Mouse (Mus musculus) midbrain, embryonic 14.5 days (tissue): ENCODE results near the gene Rxra. TPM values are rescaled to one million over a fixed set of nuclear protein-coding genes. Genes with fewer than 3 reads are reported as not detected.

Source experiments
- ATAC-seq: fragments of 200-750 bp; cut with Nextera tagmentation; 2 replicates; pipeline ENCODE4 v1.8.0; 2017; ENCODE audit warnings: moderate number of reproducible peaks, moderate library complexity; ENCODE audit not compliant: low FRiP score, low TSS enrichment
- DNase-seq: peaks from one replicate; pipeline ENCODE4 v3.0.0-alpha.2; 2015
- H3K27ac ChIP-seq: fragments of 300-500 bp; sonication (generic); replicated peaks from 2 replicates; pipeline ENCODE4 v1.5.1; 2014; ENCODE audit warnings: mild to moderate bottlenecking, low read depth, low read length, moderate library complexity
- H3K27me3 ChIP-seq: fragments of 300-500 bp; sonication (generic); 2 replicates; pipeline ENCODE4 v1.6.1; 2014; ENCODE audit warnings: low read length, control low read depth, mixed read lengths; ENCODE audit not compliant: control insufficient read depth, insufficient read depth
- H3K36me3 ChIP-seq: fragments of 300-500 bp; sonication (generic); 2 replicates; pipeline ENCODE4 v1.6.1; 2014; ENCODE audit warnings: low read length, control low read depth; ENCODE audit not compliant: control insufficient read depth, insufficient read depth
- H3K4me1 ChIP-seq: fragments of 300-500 bp; sonication (generic); 2 replicates; pipeline ENCODE4 v1.6.1; 2014; ENCODE audit warnings: mild to moderate bottlenecking, antibody characterized with exemption, low read length, control low read depth; ENCODE audit not compliant: control insufficient read depth, insufficient read depth
- H3K4me2 ChIP-seq: fragments of 300-500 bp; sonication (generic); 2 replicates; pipeline ENCODE4 v1.6.1; 2014; ENCODE audit warnings: mild to moderate bottlenecking, low read length, moderate library complexity
- H3K4me3 ChIP-seq: fragments of 300-500 bp; sonication (generic); replicated peaks from 2 replicates; pipeline ENCODE4 v1.5.1; 2014; ENCODE audit warnings: low read depth, low read length
- H3K9ac ChIP-seq: fragments of 300-500 bp; sonication (generic); replicated peaks from 2 replicates; pipeline ENCODE4 v1.6.1; 2014; ENCODE audit warnings: mild to moderate bottlenecking, low read length, moderate library complexity
- H3K9me3 ChIP-seq: fragments of 300-500 bp; sonication (generic); 2 replicates; pipeline ENCODE4 v1.6.1; 2016; ENCODE audit warnings: low read length, control low read depth, mixed read lengths; ENCODE audit not compliant: control insufficient read depth
- WGBS: fragments of 180-500 bp; shearing (Covaris S2); extraction: QIAGEN DNeasy Blood & Tissue Kit; methylation state at CpG from one replicate; pipeline ENCODE4 v1.1.7; 2014; 5-methylcytosine and 5-hydroxymethylcytosine counted together
- polyA plus RNA-seq: library from polyadenylated mRNA; unstranded; fragments of >200 nt; fragmentation: Nextera tagmentation; extraction: Ambion mirVana; gene quantifications from 2 replicates; pipeline ENCODE4 v1.2.1, GENCODE M21; 2014

The Rxra gene
- polyA plus RNA-seq, 1 experiment from 2014 or later, result 2.5 TPM

DNA sequence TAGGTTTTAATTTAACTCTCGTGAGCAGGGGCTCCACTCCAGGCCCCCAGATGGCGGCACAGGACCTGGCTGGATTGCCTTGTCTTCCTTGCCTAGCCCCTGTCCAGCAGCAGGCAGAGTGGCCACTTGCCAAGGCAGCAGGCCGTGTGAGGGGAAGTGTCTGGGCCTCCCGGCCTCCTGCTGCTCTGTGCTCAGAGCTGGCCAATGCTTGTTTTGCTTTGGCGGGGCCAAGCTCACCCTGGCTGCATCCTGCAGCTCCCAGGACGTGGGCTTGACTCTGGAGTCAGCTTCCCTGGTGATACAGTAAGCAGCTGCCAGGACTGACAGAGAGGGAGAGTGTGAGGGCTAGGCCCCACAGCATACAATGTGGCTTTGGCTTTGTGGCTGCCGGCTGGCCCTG is 23.3 kb downstream of the Rxra start:
- Histone ChIP-seq H3K9ac (no peak overlapping the region; the same call in 1 of the 2 replicates), H3K4me2 (peak overlapping the region; percentile 6; the same call in 1 of the 2 replicates), H3K27ac (peak overlapping the region; percentile 77), H3K4me3 (no peak overlapping the region), H3K36me3 (no peaks in the 10 kb centered on the region), H3K9me3 (no peaks in the 10 kb centered on the region), H3K4me1 (peaks cover 34% of the 10 kb centered on the region), H3K27me3 (no peaks in the 10 kb centered on the region)
- 6% methylated on average over 7 of the region's 7 CpGs for WGBS
- DNase-seq, result peak; percentile 72
- ATAC-seq, result peak; percentile 65; the same call in 1 of the 2 replicates

DNA sequence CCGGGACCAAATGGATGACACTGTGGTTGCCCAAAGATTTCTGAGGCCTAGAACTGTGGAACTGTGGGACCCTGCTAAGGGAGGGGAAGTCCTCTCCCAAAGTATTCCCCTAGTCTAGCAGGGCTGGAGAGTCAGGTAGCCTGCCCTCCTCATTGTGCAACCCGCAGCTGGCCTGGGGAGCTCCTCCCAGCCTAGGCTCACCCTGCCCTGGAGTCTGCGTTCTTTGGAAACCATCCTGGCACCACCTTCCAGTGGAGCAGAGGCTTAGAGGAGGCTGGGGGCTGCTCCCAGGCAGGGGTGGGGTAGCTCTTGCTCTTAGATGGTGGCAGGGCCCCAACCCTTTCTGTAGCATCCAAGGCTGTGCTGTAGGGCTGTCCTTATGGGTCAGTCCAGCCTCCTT is 26.0 kb downstream of the Rxra start:
- H3K4me2 ChIP-seq, result no peak overlapping the region
- no peaks in the 10 kb centered on the region for H3K9me3 ChIP-seq
- no peak overlapping the region for H3K4me3 ChIP-seq
- DNase-seq (no peak), ATAC-seq (no peak)
- 61% methylated on average over 3 of the region's 3 CpGs for WGBS
- H3K27ac ChIP-seq, result no peak overlapping the region
- H3K27me3 ChIP-seq, result no peaks in the 10 kb centered on the region
- no peak overlapping the region for H3K9ac ChIP-seq
- peaks cover 32% of the 10 kb centered on the region for H3K4me1 ChIP-seq
- no peaks in the 10 kb centered on the region for H3K36me3 ChIP-seq

DNA sequence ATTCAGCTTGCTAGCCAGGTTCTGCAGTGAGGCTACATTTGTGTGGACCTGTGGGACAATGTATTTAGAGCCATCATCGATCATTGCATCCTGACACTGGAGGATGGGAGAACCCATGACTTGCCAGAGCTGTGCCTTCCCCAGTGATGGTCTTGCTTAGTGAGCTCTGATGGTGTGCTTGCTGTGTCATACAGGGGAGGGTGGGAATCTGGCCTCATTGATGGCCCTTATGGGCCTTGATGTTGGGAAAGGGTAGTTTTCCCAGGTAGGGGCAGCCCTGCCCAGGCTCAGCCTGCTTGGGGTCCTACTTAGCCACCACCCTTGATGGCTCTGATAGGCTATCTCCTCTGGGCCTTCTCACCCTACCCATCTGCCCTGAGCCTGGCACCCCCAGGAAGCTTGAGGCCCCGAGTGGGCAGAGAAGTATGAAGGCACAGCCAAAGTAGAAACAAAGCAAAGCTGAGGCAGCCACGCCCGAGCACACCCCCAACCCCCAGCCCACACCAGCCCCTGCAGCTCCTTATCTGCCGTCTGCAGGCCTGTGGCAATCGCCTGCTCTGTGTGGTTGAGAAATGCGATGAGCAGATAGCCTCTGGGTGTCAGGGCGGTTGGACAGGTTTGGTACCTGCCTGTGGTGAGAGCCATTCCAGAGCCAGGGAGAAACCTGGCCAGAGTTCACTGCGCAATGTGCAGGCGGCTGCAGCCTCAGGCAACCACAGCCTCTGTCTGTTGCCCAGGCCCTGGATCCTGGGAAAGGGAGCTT is 26.8 kb downstream of the Rxra start:
- WGBS, result 76% methylated on average over 10 of the region's 10 CpGs
- no peaks in the 10 kb centered on the region for H3K27me3 ChIP-seq
- no peaks in the 10 kb centered on the region for H3K9me3 ChIP-seq
- no peak for ATAC-seq
- DNase-seq, result no peak
- no peak overlapping the region for H3K9ac ChIP-seq
- no peak overlapping the region for H3K4me3 ChIP-seq
- no peak overlapping the region for H3K27ac ChIP-seq
- H3K36me3 ChIP-seq, result no peaks in the 10 kb centered on the region
- H3K4me1 ChIP-seq, result peaks cover 29% of the 10 kb centered on the region
- H3K4me2 ChIP-seq, result no peak overlapping the region

DNA sequence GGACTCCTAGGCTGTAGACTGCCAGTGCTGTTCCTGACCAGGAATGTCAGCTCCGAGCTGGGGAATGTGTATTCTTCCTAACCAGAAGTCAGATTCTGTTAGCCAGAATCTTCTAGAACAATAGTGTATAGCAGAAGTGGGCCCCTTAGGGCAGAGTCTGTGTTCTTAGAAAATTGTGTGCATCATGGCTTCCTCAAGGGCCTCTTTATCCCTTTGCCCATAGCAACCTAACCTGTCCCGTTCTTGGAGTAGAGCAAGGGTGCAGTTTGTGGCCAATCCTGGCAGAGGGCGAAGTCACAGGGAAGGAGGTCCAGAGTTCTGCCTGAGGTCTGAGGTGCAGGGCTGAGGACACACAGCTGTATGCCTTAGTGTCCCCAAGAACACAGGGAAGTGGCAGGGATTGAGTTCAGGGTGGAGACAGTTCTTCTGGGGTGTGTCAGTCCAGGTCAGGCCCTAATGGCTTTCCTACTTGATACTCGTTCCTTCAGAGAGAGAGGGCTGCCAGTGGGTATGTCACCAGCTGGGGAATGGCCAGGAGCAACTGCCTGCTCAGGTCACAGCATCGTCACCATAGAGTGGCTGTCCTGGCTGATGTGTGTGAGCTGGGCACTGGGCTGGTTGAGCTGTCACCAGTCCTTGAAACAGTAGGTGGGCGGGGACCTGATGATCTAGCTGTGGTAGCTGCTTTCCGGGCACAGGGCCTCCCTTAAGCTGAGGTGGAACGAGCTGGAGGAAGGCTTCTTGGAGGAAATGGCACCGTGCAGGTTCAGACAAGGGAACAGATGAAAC is 27.8 kb downstream of the Rxra start:
- no peak for ATAC-seq
- DNase-seq, result no peak
- no peak overlapping the region for H3K9ac ChIP-seq
- no peak overlapping the region for H3K4me2 ChIP-seq
- peaks cover 19% of the 10 kb centered on the region for H3K4me1 ChIP-seq
- H3K27ac ChIP-seq, result no peak overlapping the region
- no peak overlapping the region for H3K4me3 ChIP-seq
- no peaks in the 10 kb centered on the region for H3K9me3 ChIP-seq
- WGBS, result 74% methylated on average over 9 of the region's 9 CpGs
- H3K27me3 ChIP-seq, result no peaks in the 10 kb centered on the region
- H3K36me3 ChIP-seq, result no peaks in the 10 kb centered on the region

DNA sequence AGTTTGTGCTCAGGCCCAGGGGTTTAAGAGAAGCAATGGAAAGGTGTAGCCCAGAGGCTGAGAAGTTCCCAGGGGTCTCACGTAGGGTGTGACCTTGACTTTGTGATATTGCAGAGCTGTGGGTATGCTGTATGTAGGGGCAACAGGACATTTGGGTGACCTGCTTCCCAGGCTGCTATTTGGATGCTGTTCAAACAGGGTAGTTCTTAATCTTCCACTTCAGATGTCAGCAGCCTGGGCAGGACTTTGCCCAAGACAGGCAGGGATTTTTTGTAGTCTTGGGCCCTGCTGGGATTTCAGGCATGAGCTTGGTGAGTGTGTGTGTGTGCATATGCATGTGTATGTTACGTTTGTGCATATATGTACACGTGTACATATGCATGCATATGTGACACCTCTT is 28.4 kb downstream of the Rxra start:
- Histone ChIP-seq H3K4me2 (no peak overlapping the region), H3K4me3 (no peak overlapping the region), H3K27me3 (no peaks in the 10 kb centered on the region), H3K27ac (no peak overlapping the region), H3K9me3 (no peaks in the 10 kb centered on the region), H3K4me1 (peaks cover 13% of the 10 kb centered on the region), H3K9ac (no peak overlapping the region), H3K36me3 (no peaks in the 10 kb centered on the region)
- DNase-seq (no peak), ATAC-seq (no peak)
- 94% methylated on average over 3 of the region's 3 CpGs for WGBS

DNA sequence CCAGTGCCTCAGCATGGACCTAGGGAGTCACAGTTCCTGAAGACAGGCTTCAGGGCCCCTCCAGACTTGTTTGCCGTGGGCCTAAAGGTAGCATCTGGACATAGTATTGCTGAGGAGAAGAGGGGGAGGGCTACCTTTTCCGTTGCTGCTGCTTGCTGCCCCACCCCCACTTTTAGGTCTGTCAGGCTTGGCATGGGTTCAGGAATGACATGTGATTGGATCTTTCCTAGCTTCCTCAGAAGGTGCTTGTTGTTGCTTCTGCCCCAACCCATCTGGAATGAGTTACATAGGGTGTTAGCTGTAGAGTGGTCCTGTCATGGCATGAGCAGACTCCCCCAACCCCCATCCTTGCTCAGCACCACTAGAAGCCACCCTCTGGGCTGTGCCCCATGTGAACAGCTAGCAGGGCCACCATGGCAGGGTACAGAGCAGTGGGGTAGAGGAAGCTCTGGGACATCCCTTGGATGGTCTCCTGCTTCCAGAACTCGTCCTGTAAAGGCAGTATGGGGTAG is 34.7 kb downstream of the Rxra start:
- 68% methylated on average over 3 of the region's 3 CpGs for WGBS
- no peak overlapping the region for H3K4me2 ChIP-seq
- H3K9ac ChIP-seq, result no peak overlapping the region
- H3K9me3 ChIP-seq, result no peaks in the 10 kb centered on the region
- no peak overlapping the region for H3K4me3 ChIP-seq
- no peak overlapping the region for H3K27ac ChIP-seq
- DNase-seq, result no peak
- ATAC-seq, result no peak
- H3K4me1 ChIP-seq, result 0 out of 2 replicates have a peak, but pooled peaks cover 8% of the 10 kb centered on the region
- no peaks in the 10 kb centered on the region for H3K36me3 ChIP-seq
- H3K27me3 ChIP-seq, result no peaks in the 10 kb centered on the region

DNA sequence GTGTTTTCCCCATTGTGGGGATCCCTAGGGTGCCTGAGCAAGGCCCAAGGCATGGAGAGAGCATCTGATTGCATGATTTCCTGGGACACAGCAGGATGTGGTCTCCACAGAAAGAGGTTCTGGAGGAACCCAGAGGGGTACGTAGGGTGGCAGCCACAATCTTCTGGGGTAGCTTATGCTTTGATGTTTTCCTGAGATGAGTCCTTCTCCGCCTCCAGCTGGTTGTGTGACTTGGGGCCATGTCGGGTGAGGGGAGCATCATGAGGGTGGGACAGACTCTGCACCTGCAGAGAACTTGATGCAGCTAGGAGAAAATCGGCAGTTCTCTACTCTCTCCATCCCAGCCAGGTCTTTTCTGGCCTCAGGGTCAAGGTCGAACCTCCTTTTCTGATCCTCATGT is 36.4 kb downstream of the Rxra start:
- Histone ChIP-seq H3K27me3 (no peaks in the 10 kb centered on the region), H3K4me1 (peaks cover 8% of the 10 kb centered on the region; the same call in 1 of the 2 replicates), H3K4me2 (no peak overlapping the region), H3K9me3 (no peaks in the 10 kb centered on the region), H3K9ac (no peak overlapping the region), H3K36me3 (no peaks in the 10 kb centered on the region), H3K4me3 (no peak overlapping the region), H3K27ac (no peak overlapping the region)
- 96% methylated on average over 5 of the region's 5 CpGs for WGBS
- ATAC-seq, result no peak
- DNase-seq, result no peak

DNA sequence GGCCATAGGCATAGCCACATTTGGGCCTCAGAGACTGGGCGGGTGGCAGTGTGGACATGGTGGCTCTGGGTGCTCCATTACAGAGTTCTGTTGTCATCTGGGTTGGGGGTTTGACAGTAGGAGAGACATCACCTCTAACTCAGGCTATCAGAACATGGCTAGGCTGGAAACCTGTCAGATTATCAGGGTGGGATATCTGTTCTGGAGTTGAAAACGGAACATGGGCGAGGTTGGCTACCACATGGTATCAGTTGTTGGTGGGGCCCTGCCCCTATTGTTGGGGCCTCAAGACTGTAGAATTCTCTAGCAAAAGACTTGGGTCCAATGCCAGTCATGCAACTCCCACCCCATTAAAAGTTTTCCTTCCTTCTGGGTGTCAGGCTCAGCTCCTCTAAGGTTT is 37.1 kb downstream of the Rxra start:
- 93% methylated on average over 3 of the region's 3 CpGs for WGBS
- no peak for DNase-seq

More for the DNA sequence above, 37.1 kb downstream of the Rxra start:
- Histone ChIP-seq H3K27ac (no peak overlapping the region), H3K36me3 (no peaks in the 10 kb centered on the region), H3K4me3 (no peak overlapping the region), H3K27me3 (no peaks in the 10 kb centered on the region), H3K4me1 (peaks cover 8% of the 10 kb centered on the region; the same call in 1 of the 2 replicates), H3K9me3 (no peaks in the 10 kb centered on the region), H3K9ac (no peak overlapping the region), H3K4me2 (no peak overlapping the region)
- ATAC-seq, result no peak
